Mouse (Mus musculus) CH12.LX (cell line): ENCODE data around the gene Brat1. TPM values are rescaled to one million over a fixed set of nuclear protein-coding genes. Genes with fewer than 3 reads are reported as not detected.

ENCODE experiments used
- DNase-seq: peaks from one replicate; pipeline ENCODE4 v3.0.0-alpha.2; 2013; ENCODE audit errors: extremely low read depth
- H3K27ac ChIP-seq: 2 replicates; pipeline ENCODE4 v1.5.1; 2012; ENCODE audit warnings: low read depth, mild to moderate bottlenecking, control low read depth, moderate library complexity; ENCODE audit not compliant: insufficient read depth
- H3K27me3 ChIP-seq: replicated peaks from 2 replicates; pipeline ENCODE3; 2012; ENCODE audit warnings: inconsistent platforms
- H3K36me3 ChIP-seq, 2 experiments: replicated peaks in 1 of 2; 2 replicates each; pipeline versions ENCODE3 to v1.6.1; 2012; ENCODE audit warnings: inconsistent platforms in 1 of 2, low read length in 1 of 2, mild to moderate bottlenecking in 1 of 2, mixed read lengths in 1 of 2, moderate library complexity in 1 of 2; ENCODE audit not compliant: control insufficient read depth in 1 of 2, insufficient read depth in 1 of 2
- H3K4me1 ChIP-seq, 2 experiments: 2 replicates each; pipeline ENCODE4 v1.6.1; 2012; ENCODE audit warnings: inconsistent platforms in 1 of 2, moderate library complexity in 1 of 2; ENCODE audit not compliant: insufficient read depth in 2 of 2, control insufficient read depth in 1 of 2
- H3K4me2 ChIP-seq: 2 replicates; pipeline ENCODE4 v1.6.1; 2012; ENCODE audit warnings: low read depth, mild to moderate bottlenecking, control low read depth; ENCODE audit not compliant: poor library complexity, insufficient read depth, severe bottlenecking
- H3K4me3 ChIP-seq, 3 experiments: fragments of 150-350 bp in 1 of 3; sonication (generic) in 1 of 3; replicated peaks in 1 of 3; 2 replicates each; pipeline versions ENCODE3 to v1.5.1; 2011 to 2012; ENCODE audit warnings: low read depth in 2 of 3, low read length in 2 of 3, mild to moderate bottlenecking in 2 of 3, moderate library complexity in 2 of 3, control low read depth in 1 of 3, improper control_type of control experiment in 1 of 3, inconsistent platforms in 1 of 3, mixed read lengths in 1 of 3; ENCODE audit not compliant: poor library complexity in 1 of 3
- H3K79me2 ChIP-seq: replicated peaks from 2 replicates; pipeline ENCODE4 v1.6.1; 2012; ENCODE audit warnings: mild to moderate bottlenecking, moderate library complexity; ENCODE audit not compliant: control insufficient read depth, poor library complexity, insufficient read depth, severe bottlenecking; ENCODE audit errors: extremely low read depth
- H3K9ac ChIP-seq: 2 replicates; pipeline ENCODE4 v1.6.1; 2012; ENCODE audit warnings: low read depth, mild to moderate bottlenecking, control low read depth, moderate library complexity; ENCODE audit not compliant: insufficient read depth
- H3K9me3 ChIP-seq: replicated peaks from 2 replicates; pipeline ENCODE3; 2012; ENCODE audit warnings: low read length, inconsistent platforms, mixed read lengths
- BHLHE40 ChIP-seq: IDR thresholded peaks from 2 replicates; pipeline ENCODE4 v1.6.1; 2011; ENCODE audit warnings: mild to moderate bottlenecking, low read depth, low read length, improper control_type of control experiment
- CHD1 ChIP-seq: IDR thresholded peaks from 2 replicates; pipeline ENCODE4 v1.6.1; 2012; ENCODE audit warnings: low read depth, low read length, improper control_type of control experiment, inconsistent platforms
- CHD2 ChIP-seq: IDR thresholded peaks from 2 replicates; pipeline ENCODE4 v1.6.1; 2011; ENCODE audit warnings: low read length, improper control_type of control experiment
- CTCF ChIP-seq, 2 experiments: IDR thresholded peaks in 1 of 2; conservative IDR thresholded peaks in 1 of 2; 2 replicates each; pipeline ENCODE4 v1.5.1; 2011 to 2012; ENCODE audit warnings: low read depth in 2 of 2, low read length in 2 of 2, improper control_type of control experiment in 1 of 2, inconsistent platforms in 1 of 2, mild to moderate bottlenecking in 1 of 2, moderate library complexity in 1 of 2
- E2F4 ChIP-seq: IDR thresholded peaks from 2 replicates; pipeline ENCODE4 v1.6.1; 2011; ENCODE audit warnings: low read depth, low read length, improper control_type of control experiment; ENCODE audit not compliant: insufficient replicate concordance
- ELF1 ChIP-seq: IDR thresholded peaks from 2 replicates; pipeline ENCODE4 v1.6.1; 2014; ENCODE audit warnings: low read depth, mild to moderate bottlenecking, inconsistent platforms, low read length, improper control_type of control experiment
- EP300 ChIP-seq: IDR thresholded peaks from 2 replicates; pipeline ENCODE4 v1.6.1; 2011; ENCODE audit warnings: low read length, improper control_type of control experiment
- JUN ChIP-seq: IDR thresholded peaks from 2 replicates; pipeline ENCODE4 v1.6.1; 2011; ENCODE audit warnings: low read depth, mild to moderate bottlenecking, low read length, improper control_type of control experiment, moderate library complexity; ENCODE audit not compliant: insufficient read depth
- KAT2A ChIP-seq: IDR thresholded peaks from 2 replicates; pipeline ENCODE4 v1.6.1; 2012; ENCODE audit warnings: low read length, improper control_type of control experiment, inconsistent platforms; ENCODE audit not compliant: insufficient replicate concordance
- MAFK ChIP-seq: IDR thresholded peaks from 2 replicates; pipeline ENCODE4 v1.6.1; 2011; ENCODE audit warnings: low read length, improper control_type of control experiment; ENCODE audit not compliant: insufficient replicate concordance
- MAX ChIP-seq: IDR thresholded peaks from 2 replicates; pipeline ENCODE4 v1.6.1; 2011; ENCODE audit warnings: low read length, improper control_type of control experiment
- MEF2A ChIP-seq: IDR thresholded peaks from 2 replicates; pipeline ENCODE4 v1.6.1; 2014; ENCODE audit warnings: low read depth, mild to moderate bottlenecking, inconsistent platforms, low read length, improper control_type of control experiment, borderline replicate concordance
- MXI1 ChIP-seq: IDR thresholded peaks from 2 replicates; pipeline ENCODE4 v1.6.1; 2011; ENCODE audit warnings: mild to moderate bottlenecking, low read depth, low read length, improper control_type of control experiment
- NELFE ChIP-seq: IDR thresholded peaks from 2 replicates; pipeline ENCODE4 v1.6.1; 2011; ENCODE audit warnings: low read depth, low read length, improper control_type of control experiment
- POLR2A ChIP-seq: IDR thresholded peaks from 2 replicates; pipeline ENCODE4 v1.6.1; 2011; ENCODE audit warnings: low read depth, mild to moderate bottlenecking, improper control_type of control experiment, low read length
- POLR2AphosphoS2 ChIP-seq: IDR thresholded peaks from 2 replicates; pipeline ENCODE4 v1.6.1; 2011; ENCODE audit warnings: low read depth, low read length, improper control_type of control experiment
- SIN3A ChIP-seq: IDR thresholded peaks from 2 replicates; pipeline ENCODE4 v1.6.1; 2012; ENCODE audit warnings: low read length, improper control_type of control experiment, inconsistent platforms
- USF2 ChIP-seq: conservative IDR thresholded peaks from 2 replicates; pipeline ENCODE4 v1.6.1; 2011; ENCODE audit warnings: low read depth, low read length, improper control_type of control experiment
- ZKSCAN1 ChIP-seq: IDR thresholded peaks from 2 replicates; pipeline ENCODE4 v1.6.1; 2012; ENCODE audit warnings: low read depth, inconsistent platforms, low read length, improper control_type of control experiment, borderline replicate concordance
- ZNF384 ChIP-seq: IDR thresholded peaks from 2 replicates; pipeline ENCODE4 v1.6.1; 2012; ENCODE audit warnings: low read depth, low read length, improper control_type of control experiment, inconsistent platforms
- dilution Hi-C: fragments of 300-500 bp; cut with MboI; formaldehyde crosslinking; loops from 2 replicates; pipeline ENCODE4 v1.14.3; 2020; ENCODE audit warnings: low sequenced_read_pairs; ENCODE audit not compliant: extremely low pct_unique_long_range_greater_than_20kb, extremely low pct_ligation_motif_present
- in situ Hi-C: fragments of 300-500 bp; cut with MboI; formaldehyde crosslinking; loops from 3 replicates; pipeline ENCODE4 v1.14.3; 2019; ENCODE audit warnings: low sequenced_read_pairs, low pct_ligation_motif_present, low pct_unique_long_range_greater_than_20kb, mixed read lengths
- polyA plus RNA-seq: library from polyadenylated mRNA; unstranded; fragments of >175 nt; gene quantifications from 2 replicates; pipeline ENCODE4 v1.2.1, GENCODE M21; 2012; ENCODE audit warnings: low read depth; ENCODE audit not compliant: insufficient read length
- total RNA-seq, 2 experiments: library from RNA; depleted of rRNA; stranded (reverse); fragments of 300-350 nt in 1 of 2; fragments of >200 nt in 1 of 2; gene quantifications; 2 replicates each; pipeline ENCODE4 v1.2.3; 2012 to 2014

Gene Brat1
- total and polyA plus RNA-seq, 3 experiments = 9.8 to 15.0 (median 10.9) TPM

DNA sequence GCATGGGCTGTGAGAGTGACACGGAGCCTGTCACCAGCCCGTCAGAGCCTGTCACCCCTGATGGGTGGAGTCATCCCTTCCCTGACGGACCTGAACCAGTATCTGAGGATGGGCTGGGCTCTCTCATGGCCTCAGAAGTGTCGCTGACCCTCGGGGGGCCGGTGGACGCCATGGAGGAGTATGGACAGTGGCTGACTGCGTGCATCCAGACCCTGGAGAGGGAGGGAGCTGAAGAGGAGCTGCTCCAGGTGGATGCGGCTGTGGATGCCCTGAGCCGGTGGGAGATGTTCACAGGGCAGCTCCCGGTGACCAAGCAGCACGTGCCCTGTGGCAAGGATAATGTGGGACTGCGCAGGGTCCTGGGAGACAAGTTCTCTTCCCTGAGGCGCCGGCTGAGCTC is 47.2 kb downstream of the Brat1 start:
- H3K36me3 ChIP-seq = peaks cover 22 to 68% of the 10 kb centered on the region in 2 experiments
- no peak overlapping the region for H3K9ac ChIP-seq
- TF ChIP-seq EP300 (no peak), SIN3A (no peak), ELF1 (no peak), POLR2A (no peak), ZNF384 (no peak), MXI1 (no peak)
- DNase-seq = no peak
- peaks cover 16 to 30% of the 10 kb centered on the region in 2 experiments for H3K4me1 ChIP-seq
- no peaks in the 10 kb centered on the region for H3K27me3 ChIP-seq
- H3K27ac ChIP-seq = no peak overlapping the region
- H3K4me3 ChIP-seq = no peak overlapping the region
- H3K79me2 ChIP-seq = no peaks in the 10 kb centered on the region
- peaks cover 14% of the 10 kb centered on the region for H3K9me3 ChIP-seq
- in situ Hi-C loops = no loop called here
- H3K4me2 ChIP-seq = no peak overlapping the region
- dilution Hi-C loops = no loop called here

DNA sequence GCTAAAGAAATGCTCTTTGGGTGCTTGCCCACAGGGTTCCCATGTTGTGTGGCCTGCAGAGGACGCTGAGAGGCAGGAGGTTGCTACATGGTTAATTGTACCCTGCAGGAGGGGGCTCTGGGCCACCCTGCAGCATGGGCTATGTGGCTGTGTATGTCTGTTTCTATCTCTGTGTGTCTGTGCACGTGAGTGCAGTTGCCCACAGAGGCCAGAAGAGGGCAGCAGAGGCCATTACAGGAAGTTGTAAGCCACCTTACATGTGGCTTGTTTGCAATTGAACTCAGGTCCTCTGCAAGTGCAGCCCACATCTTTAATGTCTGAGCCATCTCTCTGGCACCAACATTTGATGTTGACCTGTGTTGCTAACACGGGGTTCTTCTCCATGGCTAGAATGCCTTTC is 47.8 kb downstream of the Brat1 start:
- TF ChIP-seq ZKSCAN1 = no peak
- TF ChIP-seq CTCF (conservative IDR thresholded peaks at IDR 0.05 in 1 of 2, IDR thresholded peaks at IDR 0.05 in 1 of 2; ENCODE audit: low read depth in 2 of 2, low read length in 2 of 2) = peak; percentile 23 to 30; a peak in 3 of 4 replicates
- DNase-seq = no peak
- Histone ChIP-seq H3K27ac (no peak overlapping the region), H3K9ac (no peak overlapping the region), H3K79me2 (no peaks in the 10 kb centered on the region), H3K4me2 (no peak overlapping the region), H3K36me3 (peaks cover 22 to 64% of the 10 kb centered on the region in 2 experiments), H3K4me1 (peaks cover 16 to 28% of the 10 kb centered on the region in 2 experiments), H3K4me3 (no peak overlapping the region), H3K27me3 (no peaks in the 10 kb centered on the region), H3K9me3 (peaks cover 14% of the 10 kb centered on the region)
- in situ Hi-C loops = no loop called here
- dilution Hi-C loops = no loop called here

DNA sequence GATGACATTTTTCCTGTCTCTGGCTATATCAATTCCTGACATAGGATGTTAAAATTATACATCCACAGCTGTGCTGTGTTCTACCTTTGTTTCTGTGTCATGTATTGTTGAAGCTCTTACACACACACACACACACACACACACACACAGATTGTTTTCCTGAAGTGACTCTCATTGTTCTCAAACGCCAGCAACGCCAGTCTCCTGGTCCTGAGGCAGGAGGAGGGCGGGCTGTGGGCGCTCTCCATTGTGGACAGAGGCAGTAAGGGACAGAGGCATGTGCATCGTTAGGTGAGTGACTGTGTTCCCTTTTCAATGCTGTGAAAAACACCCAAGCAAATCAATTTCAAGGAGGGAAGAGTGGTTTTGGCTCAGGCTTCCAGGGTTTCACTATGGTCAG is 48.4 kb downstream of the Brat1 start:
- Histone ChIP-seq H3K4me3 (no peak overlapping the region), H3K4me2 (no peak overlapping the region), H3K9me3 (peaks cover 14% of the 10 kb centered on the region), H3K27me3 (no peaks in the 10 kb centered on the region), H3K36me3 (peaks cover 22 to 62% of the 10 kb centered on the region in 2 experiments), H3K9ac (no peak overlapping the region), H3K4me1 (peaks cover 12 to 22% of the 10 kb centered on the region in 2 experiments), H3K27ac (no peak overlapping the region), H3K79me2 (no peaks in the 10 kb centered on the region)
- dilution Hi-C loops (no loop called here), in situ Hi-C loops (no loop called here)
- TF ChIP-seq MAFK (no peak), MAX (no peak), POLR2AphosphoS2 (no peak), E2F4 (no peak), CHD1 (no peak), BHLHE40 (no peak), MEF2A (no peak), CHD2 (no peak), SIN3A (no peak), NELFE (no peak), KAT2A (no peak), EP300 (no peak), JUN (no peak), MXI1 (no peak), ZKSCAN1 (no peak), POLR2A (no peak), USF2 (no peak)
- no peak for DNase-seq
